Mouse (Mus musculus): ENCODE measurements around the gene Sumf1.

- TF ChIP-seq CTCF (IDR thresholded peaks at IDR 0.05; ENCODE audit: control insufficient read depth, insufficient read depth, insufficient read length) (no peak), CEBPB (IDR thresholded peaks at IDR 0.05; ENCODE audit: low read depth) (no peak), USF1 (IDR thresholded peaks at IDR 0.05; ENCODE audit: low read depth) (no peak)
Measured at GRCm38 (mm10) chr6:108137031-108137430, 48.4 kb downstream of the Sumf1 start.

Measured in C2C12 (cell line).